Mouse (Mus musculus) cerebellum, adult 2 months (tissue): ENCODE results near the gene Myoz1. TPM values are rescaled to one million over a fixed set of nuclear protein-coding genes. Genes with fewer than 3 reads are reported as not detected.
"Not testable (repeated sequence)": the region's sequence is repeated elsewhere in the genome, so short reads cannot be mapped to it uniquely, and the experiment has no call there.

Experiments used
- DNase-seq, 2 experiments: peaks; one replicate each; pipeline ENCODE4 v3.0.0; 2021
- H3K27ac ChIP-seq: fragments of 200-500 bp; 2 replicates; pipeline ENCODE4 v1.5.1; 2012; ENCODE audit warnings: low read length, control low read depth, inconsistent platforms; ENCODE audit not compliant: insufficient read depth
- H3K27me3 ChIP-seq: fragments of 200-500 bp; 2 replicates; pipeline ENCODE4 v1.6.1; 2012; ENCODE audit warnings: inconsistent platforms, mild to moderate bottlenecking, low read length, moderate library complexity; ENCODE audit not compliant: control insufficient read depth, insufficient read depth
- H3K4me1 ChIP-seq: fragments of 200-500 bp; 2 replicates; pipeline ENCODE4 v1.6.1; 2011; ENCODE audit warnings: low read length; ENCODE audit not compliant: control insufficient read depth, insufficient read depth
- H3K4me3 ChIP-seq: fragments of 200-500 bp; replicated peaks from 2 replicates; pipeline ENCODE3; 2011; ENCODE audit warnings: mild to moderate bottlenecking, low read depth, low read length, control low read depth; ENCODE audit not compliant: insufficient read depth
- CTCF ChIP-seq: fragments of 200-500 bp; IDR thresholded peaks from 2 replicates; pipeline ENCODE4 v1.5.1; 2011; ENCODE audit warnings: low read depth, mild to moderate bottlenecking, control low read depth, low read length, moderate library complexity, borderline replicate concordance; ENCODE audit not compliant: insufficient read depth
- POLR2A ChIP-seq: fragments of 200-500 bp; IDR thresholded peaks from 2 replicates; pipeline ENCODE4 v1.6.1; 2011; ENCODE audit warnings: low read length, control low read depth, borderline replicate concordance; ENCODE audit not compliant: insufficient read depth
- WGBS: fragments of 180-500 bp; shearing (Covaris S2); methylation state at CpG from one replicate; pipeline ENCODE4 v1.1.7; 2018; 5-methylcytosine and 5-hydroxymethylcytosine counted together
- polyA plus RNA-seq: library from polyadenylated mRNA; depleted of rRNA; stranded (reverse); fragments of >200 nt; gene quantifications from 2 replicates; pipeline ENCODE4 v1.2.3, GENCODE M21; 2012; rRNA removed

Myoz1 gene
- polyA plus RNA-seq = not detected in 2 replicates

DNA sequence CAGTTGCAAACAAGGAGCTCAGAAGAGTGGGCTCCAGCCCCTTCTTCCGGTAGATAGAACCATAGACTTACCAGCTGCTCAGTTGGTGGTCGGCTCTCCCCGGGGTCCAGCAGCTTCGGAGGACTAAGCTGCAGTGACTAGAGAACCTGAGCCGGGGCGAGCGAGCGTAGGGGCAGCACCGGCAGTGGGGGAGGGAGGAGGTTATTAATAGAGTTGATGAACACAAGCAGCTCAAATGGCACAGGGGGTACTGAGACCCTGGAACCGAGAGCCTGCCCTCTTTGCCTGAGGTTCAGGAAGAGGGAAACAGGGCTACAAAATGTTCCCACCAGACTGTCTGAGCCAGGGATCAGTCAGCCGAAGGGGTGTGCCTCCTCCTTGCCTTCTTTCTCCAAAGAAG lies at the start of gene Myoz1:
Myoz1 (minus strand) TSS at position 180 of the 400 bp plus-strand sequence.
- DNase-seq = no peak
- H3K27ac ChIP-seq = no peak within 1 kb of the TSS
- H3K4me3 ChIP-seq = no peak within 1 kb of the TSS
- TF ChIP-seq POLR2A (no peak), CTCF (no peak)
- WGBS = 41% methylated on average over 11 of the region's 11 CpGs
- H3K4me1 ChIP-seq = no peaks in the 10 kb centered on the region
- no peaks in the 10 kb centered on the region for H3K27me3 ChIP-seq

DNA sequence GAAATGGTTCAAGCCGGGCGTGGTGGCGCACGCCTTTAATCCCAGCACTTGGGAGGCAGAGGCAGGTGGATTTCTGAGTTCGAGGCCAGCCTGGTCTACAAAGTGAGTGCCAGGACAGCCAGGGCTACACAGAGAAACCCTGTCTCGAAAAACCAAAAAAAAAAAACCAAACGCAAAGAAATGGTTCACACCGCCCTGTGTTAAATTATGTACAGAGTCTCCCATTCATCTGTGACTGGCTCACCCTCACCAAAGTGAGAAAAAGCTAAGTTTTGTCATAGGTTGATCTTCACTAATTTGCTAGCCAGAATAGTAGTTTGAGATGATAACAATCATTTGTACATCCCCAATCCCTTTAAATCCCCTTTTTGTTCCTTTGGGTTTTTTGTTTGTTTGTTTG lies 47.1 kb upstream of the Myoz1 start:
- peak overlapping the region; percentile 98 for H3K4me3 ChIP-seq
- not testable (repeated sequence) for DNase-seq, H3K4me1 ChIP-seq, H3K27me3 ChIP-seq, H3K27ac ChIP-seq
- 6% methylated on average over 8 of the region's 8 CpGs for WGBS

DNA sequence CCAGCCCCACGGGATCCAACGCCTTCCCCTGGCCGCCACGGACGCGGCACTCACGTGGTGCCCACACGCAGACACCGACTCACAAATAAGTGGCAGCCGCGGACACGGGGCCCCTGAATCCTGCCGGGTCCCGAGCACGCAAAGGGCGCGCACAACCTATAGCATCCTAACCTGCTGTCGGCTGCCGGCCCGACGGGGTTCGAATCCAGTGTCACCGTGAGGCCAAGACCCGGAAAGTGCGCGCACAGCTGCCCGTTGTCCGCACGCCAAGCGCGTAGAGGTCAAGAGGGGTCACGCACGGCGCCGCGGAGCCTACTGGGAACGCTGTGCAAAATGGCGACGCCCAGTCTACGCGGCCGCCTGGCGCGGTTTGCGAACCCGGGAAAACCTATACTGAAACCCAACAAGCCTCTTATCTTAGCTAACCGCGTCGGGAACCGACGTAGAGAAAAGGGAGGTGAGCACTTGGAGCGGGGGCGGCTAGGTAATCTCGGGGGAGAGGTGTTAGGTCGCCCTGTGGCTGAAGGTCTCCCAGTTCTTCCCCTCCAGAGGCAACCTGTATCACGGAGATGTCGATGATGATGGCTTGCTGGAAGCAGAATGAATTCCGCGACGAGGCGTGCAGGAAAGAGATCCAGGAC lies 46.5 kb upstream of the Myoz1 start, which contains the start of gene Chchd1:
Chchd1 (plus strand) TSS at position 266 of the 641 bp plus-strand sequence.
- WGBS = under 1% methylated on average over 61 of the region's 61 CpGs
- TF ChIP-seq CTCF (no peak), POLR2A (peak; percentile 75)
- H3K27me3 ChIP-seq = no peaks in the 10 kb centered on the region
- H3K4me3 ChIP-seq = peak within 1 kb of the TSS; percentile 98
- H3K27ac ChIP-seq = peak within 1 kb of the TSS; percentile 94
- H3K4me1 ChIP-seq = no peaks in the 10 kb centered on the region; the same call in 1 of the 2 replicates
- DNase-seq = peak; percentile 87 to 93

DNA sequence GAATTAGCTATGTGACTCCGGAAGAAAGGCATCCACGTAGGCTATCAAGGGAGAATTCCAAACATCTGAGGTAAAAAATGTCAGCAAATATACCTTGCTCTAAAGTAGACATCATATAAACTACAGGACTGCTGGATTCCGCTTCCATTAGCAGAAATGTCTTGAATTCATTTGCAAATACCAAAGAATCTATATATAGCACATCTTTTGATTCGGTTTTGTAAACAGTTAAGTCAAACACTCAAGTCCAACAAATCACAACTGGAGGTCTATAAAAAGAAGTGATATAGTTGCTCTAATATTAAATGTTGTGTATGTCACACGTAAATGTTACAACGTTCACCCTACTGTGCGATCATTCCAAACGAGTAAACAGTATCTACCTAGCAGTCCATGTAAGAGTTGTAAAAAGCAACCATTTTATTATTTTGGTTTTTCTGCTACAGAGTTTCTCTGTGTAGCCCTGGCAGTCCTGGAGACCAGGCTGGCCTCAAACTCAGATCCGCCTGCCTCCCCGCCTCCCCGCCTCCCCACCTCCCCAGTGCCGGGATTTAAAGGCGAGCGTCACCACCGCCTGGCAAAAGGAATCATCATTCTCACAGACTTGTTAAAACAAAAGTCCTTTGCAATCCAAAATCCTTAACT lies 45.9 kb upstream of the Myoz1 start:
- Histone ChIP-seq H3K27ac (peak overlapping the region; percentile 87), H3K4me3 (peak overlapping the region; percentile 98), H3K4me1 (no peaks in the 10 kb centered on the region; the same call in 1 of the 2 replicates), H3K27me3 (no peaks in the 10 kb centered on the region)
- no peak for DNase-seq
- TF ChIP-seq POLR2A = no peak
- TF ChIP-seq CTCF = no peak
- WGBS = 15% methylated on average over 15 of the region's 15 CpGs

DNA sequence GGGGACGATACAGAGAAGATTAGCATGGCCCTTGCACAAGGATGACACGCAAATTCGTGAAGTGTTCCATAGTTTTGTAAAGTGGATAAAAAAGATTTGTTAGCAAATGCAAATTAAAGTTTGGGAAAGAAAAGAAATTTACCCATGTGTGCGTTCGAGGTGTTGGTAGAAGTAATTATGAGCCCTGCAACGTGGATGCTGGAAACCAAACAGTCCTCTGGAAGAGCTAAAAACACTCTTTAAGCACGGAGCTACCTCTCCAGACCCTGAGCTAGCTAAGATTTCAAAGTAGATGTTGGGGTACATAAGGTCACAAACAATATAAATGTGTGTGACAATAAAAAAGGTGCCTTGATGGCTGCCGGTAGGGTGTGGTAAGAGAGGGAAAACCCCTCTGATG lies 45.2 kb upstream of the Myoz1 start:
- TF ChIP-seq CTCF (no peak), POLR2A (no peak)
- no peak overlapping the region for H3K4me3 ChIP-seq
- H3K27ac ChIP-seq = no peak overlapping the region
- H3K4me1 ChIP-seq = no peaks in the 10 kb centered on the region; the same call in 1 of the 2 replicates
- no peak for DNase-seq
- no peaks in the 10 kb centered on the region for H3K27me3 ChIP-seq
- 74% methylated on average over 8 of the region's 8 CpGs for WGBS

DNA sequence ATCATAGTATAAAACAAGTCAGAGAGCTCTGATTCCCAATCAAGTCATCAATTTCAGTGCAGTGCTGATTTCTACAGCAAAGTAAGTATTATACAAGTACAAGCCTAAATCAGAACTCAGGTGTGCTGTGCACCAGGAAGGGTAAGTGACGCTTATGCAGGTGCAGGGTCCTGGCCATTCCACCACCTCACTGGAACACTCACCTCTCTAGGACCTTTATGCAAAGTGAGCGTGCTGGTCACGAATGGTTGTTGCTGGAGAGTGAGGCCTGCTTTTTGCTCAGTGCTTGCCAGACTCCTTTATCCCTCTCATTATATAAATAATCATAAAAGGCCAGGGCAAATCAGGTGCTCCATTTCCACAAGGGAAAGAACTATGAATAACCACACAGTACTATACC lies 44.0 kb upstream of the Myoz1 start:
- 72% methylated on average over 3 of the region's 3 CpGs for WGBS
- Histone ChIP-seq H3K4me1 (no peaks in the 10 kb centered on the region; the same call in 1 of the 2 replicates), H3K27ac (no peak overlapping the region), H3K4me3 (no peak overlapping the region), H3K27me3 (no peaks in the 10 kb centered on the region)
- TF ChIP-seq POLR2A (no peak), CTCF (no peak)
- DNase-seq = no peak

DNA sequence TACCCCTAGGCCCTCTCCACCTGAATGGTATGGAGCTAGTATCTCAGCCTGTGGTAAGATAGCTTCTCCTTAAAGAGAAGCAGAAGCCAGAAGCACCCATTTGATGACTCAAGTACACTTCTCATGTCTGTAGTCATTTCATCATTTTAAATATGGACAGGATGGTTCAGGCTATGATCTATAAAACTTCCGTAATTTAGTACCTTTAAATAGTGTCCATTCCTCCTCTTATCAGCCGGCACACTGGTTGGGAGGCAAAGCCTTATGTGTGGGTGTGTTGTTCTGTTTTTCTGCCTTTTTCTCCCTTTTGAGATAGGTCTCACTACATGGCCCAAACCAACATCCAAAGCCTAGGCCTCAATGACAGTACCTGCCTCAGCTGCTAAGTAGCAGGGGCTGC lies 42.2 kb upstream of the Myoz1 start:
- TF ChIP-seq CTCF = no peak
- no peak for TF ChIP-seq POLR2A
- Histone ChIP-seq H3K4me1 (peaks cover 9% of the 10 kb centered on the region; the same call in 1 of the 2 replicates), H3K27ac (no peak overlapping the region), H3K4me3 (no peak overlapping the region), H3K27me3 (no peaks in the 10 kb centered on the region)
- 73% methylated on average over 2 of the region's 2 CpGs for WGBS
- no peak for DNase-seq

- Histone ChIP-seq H3K27me3 (no peaks in the 10 kb centered on the region), H3K4me3 (peak overlapping the region; percentile 39), H3K27ac (no peak overlapping the region), H3K4me1 (peaks cover 9% of the 10 kb centered on the region; the same call in 1 of the 2 replicates)
- 0% methylated on average over 1 of the region's 1 CpGs for WGBS
- TF ChIP-seq POLR2A (no peak), CTCF (peak; percentile 60; the same call in 1 of the 2 replicates)
- peak; percentile 49 to 62 for DNase-seq
Measured at GRCm38 (mm10) chr14:20696986-20697385, 40.6 kb upstream of the Myoz1 start.
